Mouse (Mus musculus) spleen, adult 2 months (tissue): ENCODE measurements around the gene Med4. TPM values are rescaled to one million over a fixed set of nuclear protein-coding genes. Genes with fewer than 3 reads are reported as not detected.

Experiments
- DNase-seq, 2 experiments: peaks; one replicate each; pipeline versions ENCODE4 v3.0.0 to v3.0.0-alpha.2; 2012 to 2021; ENCODE audit warnings: low spot score in 2 of 2, low read depth in 1 of 2
- H3K27ac ChIP-seq: fragments of 200-500 bp; 2 replicates; pipeline ENCODE4 v1.5.1; 2012; ENCODE audit warnings: low read length, inconsistent platforms; ENCODE audit not compliant: insufficient read depth
- H3K27me3 ChIP-seq: fragments of 200-500 bp; 2 replicates; pipeline ENCODE4 v1.6.1; 2012; ENCODE audit warnings: mild to moderate bottlenecking, moderate library complexity, low read length, inconsistent platforms; ENCODE audit not compliant: control insufficient read depth, insufficient read depth
- H3K36me3 ChIP-seq: fragments of 200-500 bp; 2 replicates; pipeline ENCODE4 v1.6.1; 2012; ENCODE audit warnings: mild to moderate bottlenecking, low read length, inconsistent platforms; ENCODE audit not compliant: control insufficient read depth, insufficient read depth
- H3K4me1 ChIP-seq: fragments of 200-500 bp; 2 replicates; pipeline ENCODE4 v1.6.1; 2011; ENCODE audit warnings: inconsistent platforms; ENCODE audit not compliant: control insufficient read depth, insufficient read depth, insufficient read length
- H3K4me3 ChIP-seq: fragments of 200-500 bp; 2 replicates; pipeline ENCODE4 v1.5.1; 2011; ENCODE audit warnings: mild to moderate bottlenecking, inconsistent platforms; ENCODE audit not compliant: insufficient read depth, insufficient read length; ENCODE audit errors: extremely low read depth
- CTCF ChIP-seq: fragments of 200-500 bp; IDR thresholded peaks from 2 replicates; pipeline ENCODE4 v1.5.1; 2011; ENCODE audit warnings: mild to moderate bottlenecking, inconsistent platforms; ENCODE audit not compliant: insufficient read depth, insufficient read length, insufficient replicate concordance; ENCODE audit errors: extremely low read depth
- POLR2A ChIP-seq: fragments of 200-500 bp; IDR thresholded peaks from 2 replicates; pipeline ENCODE4 v1.6.1; 2011; ENCODE audit warnings: low read depth, low read length, inconsistent platforms
- WGBS: fragments of 180-500 bp; shearing (Covaris S2); methylation state at CpG from one replicate; pipeline ENCODE4 v1.1.7; 2018; 5-methylcytosine and 5-hydroxymethylcytosine counted together
- polyA plus RNA-seq: library from polyadenylated mRNA; depleted of rRNA; stranded (reverse); fragments of >200 nt; gene quantifications from 2 replicates; pipeline ENCODE4 v1.2.3, GENCODE M21; 2012

Gene Med4
- polyA plus RNA-seq, 1 experiment: 9.4 TPM

DNA sequence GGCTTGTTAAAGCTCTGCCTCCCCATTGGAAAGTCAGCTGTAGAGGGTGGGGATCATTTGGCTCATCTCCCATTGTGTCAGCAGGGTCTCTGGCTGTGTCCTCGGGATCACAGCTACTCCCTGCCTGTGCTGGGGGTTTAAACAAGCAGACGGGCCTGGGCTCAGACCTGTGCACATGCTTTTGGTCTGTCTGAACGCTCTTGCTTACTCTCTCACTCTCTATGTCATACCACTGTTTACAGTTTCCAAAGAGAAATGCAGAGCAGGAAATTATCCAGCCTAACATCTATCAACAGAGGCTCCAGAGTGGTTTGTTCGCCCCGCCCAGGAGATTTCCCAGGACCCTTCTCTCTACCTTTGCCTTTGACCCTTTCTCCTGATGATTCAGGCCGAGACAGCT is 8.1 kb upstream of the Med4 start:
- Histone ChIP-seq H3K36me3 (no peaks in the 10 kb centered on the region), H3K27ac (no peak overlapping the region), H3K27me3 (no peaks in the 10 kb centered on the region), H3K4me1 (no peaks in the 10 kb centered on the region), H3K4me3 (no peak overlapping the region)
- TF ChIP-seq CTCF (no peak), POLR2A (no peak)
- WGBS: 88% methylated on average over 6 of the region's 6 CpGs
- no peak for DNase-seq

DNA sequence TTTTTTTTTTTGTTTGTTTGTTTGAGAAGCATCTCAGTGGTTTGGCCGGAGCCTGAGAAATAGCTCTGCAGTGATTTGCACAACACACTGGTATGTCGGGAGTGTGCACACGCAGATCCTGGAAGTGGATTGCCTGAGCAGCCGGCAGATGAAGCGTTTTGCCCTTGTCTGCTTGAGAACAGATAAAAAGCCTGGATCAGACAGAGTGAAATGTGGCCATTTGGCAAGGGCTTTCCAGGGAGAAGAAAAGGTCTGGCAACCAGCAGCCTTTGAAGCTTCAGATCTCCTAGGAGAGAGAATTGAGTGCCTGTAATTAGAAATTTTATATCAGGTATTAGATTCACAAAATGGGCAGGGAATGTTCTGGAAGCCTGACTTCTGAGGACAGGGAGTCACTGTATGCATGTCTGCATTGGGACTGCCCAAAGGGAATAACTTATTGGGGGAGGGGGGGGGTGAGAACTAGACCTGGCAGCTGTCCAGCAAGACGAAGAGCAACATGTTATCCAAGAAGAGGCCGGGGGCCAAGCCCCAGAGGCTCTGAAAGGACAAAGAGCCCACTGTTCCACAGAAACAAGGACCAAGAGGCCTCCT is 7.1 kb upstream of the Med4 start:
- no peak overlapping the region for H3K27ac ChIP-seq
- TF ChIP-seq POLR2A: no peak
- no peak for TF ChIP-seq CTCF
- no peaks in the 10 kb centered on the region for H3K36me3 ChIP-seq
- no peak for DNase-seq
- no peaks in the 10 kb centered on the region for H3K27me3 ChIP-seq
- WGBS: 74% methylated on average over 7 of the region's 7 CpGs
- H3K4me1 ChIP-seq: no peaks in the 10 kb centered on the region
- H3K4me3 ChIP-seq: no peak overlapping the region

DNA sequence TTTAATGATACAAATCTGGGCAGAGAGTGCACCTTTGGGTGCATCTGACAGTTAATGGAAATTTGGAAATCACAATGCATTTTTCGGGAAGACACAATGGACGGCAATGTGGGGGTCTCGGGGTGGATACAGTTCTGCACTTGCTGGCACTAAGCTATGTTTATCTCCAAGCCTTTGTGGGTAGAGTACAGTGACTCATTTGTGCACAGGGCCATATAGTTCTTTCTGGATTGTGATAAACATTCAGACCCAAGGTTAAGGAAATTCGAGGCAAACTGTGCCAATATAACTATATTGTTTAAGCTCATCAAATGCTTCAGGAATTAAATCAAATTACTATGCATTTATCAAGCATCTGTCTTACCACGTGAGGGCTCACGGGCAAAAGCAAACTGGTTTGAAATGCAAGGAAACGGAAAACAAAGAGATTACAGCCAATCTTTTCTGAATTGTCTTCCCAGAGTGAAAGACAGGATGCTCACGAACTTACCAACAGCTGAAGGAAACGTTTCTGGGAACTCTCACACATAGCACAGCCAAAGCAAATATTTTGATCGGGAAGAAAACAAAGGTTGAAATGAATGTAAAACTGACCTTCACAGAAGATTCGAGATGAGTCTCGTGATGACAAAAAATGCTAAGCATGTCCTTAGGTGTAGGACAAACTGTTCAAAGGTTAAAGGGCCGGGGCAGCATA is 6.4 kb upstream of the Med4 start:
- WGBS: 65% methylated on average over 13 of the region's 13 CpGs
- no peaks in the 10 kb centered on the region for H3K36me3 ChIP-seq
- no peaks in the 10 kb centered on the region for H3K27me3 ChIP-seq
- no peak overlapping the region for H3K4me3 ChIP-seq
- TF ChIP-seq CTCF (no peak), POLR2A (no peak)
- no peaks in the 10 kb centered on the region for H3K4me1 ChIP-seq
- no peak for DNase-seq
- no peak overlapping the region for H3K27ac ChIP-seq

DNA sequence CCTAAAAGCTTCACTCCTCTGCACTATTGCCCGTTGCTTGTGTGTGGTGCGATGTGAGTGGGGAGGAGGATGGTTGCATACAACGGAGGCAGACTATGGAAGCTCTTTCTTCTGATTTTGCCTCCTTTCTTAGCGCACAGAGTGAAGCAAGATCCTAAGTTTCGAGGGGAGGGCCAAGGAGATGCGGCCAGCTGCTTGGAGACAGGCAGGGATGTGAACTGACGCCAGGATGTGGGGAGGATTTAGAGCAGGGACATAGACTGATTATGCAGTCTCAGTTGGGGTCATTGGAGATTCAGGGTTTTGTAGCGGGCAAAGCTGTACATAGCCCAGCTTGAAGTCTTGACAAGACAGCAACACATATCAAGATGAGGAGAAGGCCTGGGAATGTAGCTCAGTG is 3.5 kb upstream of the Med4 start:
- Histone ChIP-seq H3K4me1 (peaks cover 6% of the 10 kb centered on the region), H3K27ac (no peak overlapping the region), H3K4me3 (no peak overlapping the region), H3K27me3 (no peaks in the 10 kb centered on the region), H3K36me3 (no peaks in the 10 kb centered on the region)
- 88% methylated on average over 8 of the region's 8 CpGs for WGBS
- no peak for TF ChIP-seq CTCF
- TF ChIP-seq POLR2A: no peak
- DNase-seq: no peak

DNA sequence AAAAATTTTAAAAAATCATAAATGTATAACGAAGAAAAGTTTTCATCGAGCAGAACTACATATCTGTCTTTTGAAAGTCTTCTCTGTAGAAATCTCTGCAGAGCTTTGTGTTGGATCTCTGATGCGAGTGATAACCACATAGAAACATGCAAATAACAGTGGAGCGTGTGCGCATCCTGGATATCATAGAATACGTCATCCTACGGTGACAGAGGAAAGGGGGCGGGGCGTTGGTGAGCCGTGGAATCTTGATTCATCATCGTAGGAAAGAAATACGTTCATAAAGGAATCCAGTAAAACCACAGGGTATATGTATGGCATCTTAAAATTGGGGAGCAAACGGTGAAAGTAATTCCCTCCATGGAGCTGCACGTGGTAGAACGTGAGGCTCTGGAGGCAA is 2.6 kb upstream of the Med4 start:
- Histone ChIP-seq H3K36me3 (peaks cover 3% of the 10 kb centered on the region; the same call in 1 of the 2 replicates), H3K27me3 (no peaks in the 10 kb centered on the region), H3K4me3 (no peak overlapping the region), H3K27ac (no peak overlapping the region), H3K4me1 (peaks cover 6% of the 10 kb centered on the region)
- no peak for DNase-seq
- TF ChIP-seq CTCF (no peak), POLR2A (no peak)
- WGBS: 74% methylated on average over 15 of the region's 15 CpGs

DNA sequence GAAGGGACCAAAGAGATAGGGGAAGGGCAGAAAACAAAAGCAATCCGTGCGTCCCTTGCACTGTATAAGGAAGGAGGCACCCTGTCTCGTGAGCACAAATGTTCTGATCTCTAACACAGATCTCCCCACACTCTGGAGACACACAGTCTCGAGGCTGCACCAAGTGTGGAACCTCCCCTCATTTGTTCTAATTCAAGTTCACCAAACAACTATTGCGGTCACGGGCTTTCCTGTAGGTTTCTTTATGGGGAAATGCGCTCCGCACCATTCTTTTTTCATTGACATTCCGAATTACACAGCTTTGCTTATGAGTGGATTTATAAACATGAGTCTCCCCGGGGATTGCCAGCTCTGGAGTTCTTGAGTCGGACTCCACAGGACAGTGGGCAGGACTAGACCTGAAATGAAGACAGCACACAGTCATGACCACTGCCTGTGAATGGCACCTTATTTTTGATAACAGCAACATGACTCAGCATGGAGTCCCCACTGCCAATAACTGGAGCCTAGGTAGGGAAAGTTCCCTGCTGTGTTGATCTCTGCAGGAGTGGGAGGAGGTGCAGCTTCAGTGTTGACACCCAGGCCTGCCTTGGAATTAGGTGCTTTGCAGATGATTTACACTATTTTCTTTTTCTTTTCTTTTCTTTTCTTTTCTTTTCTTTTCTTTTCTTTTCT is 2.0 kb upstream of the Med4 start:
- H3K27me3 ChIP-seq: no peaks in the 10 kb centered on the region

More for the DNA sequence above, 2.0 kb upstream of the Med4 start:
- TF ChIP-seq CTCF: no peak
- no peak for TF ChIP-seq POLR2A
- Histone ChIP-seq H3K4me1 (peaks cover 6% of the 10 kb centered on the region), H3K36me3 (peaks cover 3% of the 10 kb centered on the region; the same call in 1 of the 2 replicates), H3K4me3 (no peak overlapping the region), H3K27ac (no peak overlapping the region)
- WGBS: 68% methylated on average over 11 of the region's 11 CpGs
- DNase-seq: no peak
